Mouse (Mus musculus): ENCODE results near the gene Gm10591. TPM values are rescaled to one million over a fixed set of nuclear protein-coding genes. Genes with fewer than 3 reads are reported as not detected.
"Not testable (repeated sequence)": the region's sequence is repeated elsewhere in the genome, so short reads cannot be mapped to it uniquely, and the experiment has no call there.

Gene Gm10591
- 0.68 TPM in 1 of 2 replicates, not detected in the other for polyA plus RNA-seq (2015; fragmentation: Nextera tagmentation; extraction: Ambion mirVana)

DNA sequence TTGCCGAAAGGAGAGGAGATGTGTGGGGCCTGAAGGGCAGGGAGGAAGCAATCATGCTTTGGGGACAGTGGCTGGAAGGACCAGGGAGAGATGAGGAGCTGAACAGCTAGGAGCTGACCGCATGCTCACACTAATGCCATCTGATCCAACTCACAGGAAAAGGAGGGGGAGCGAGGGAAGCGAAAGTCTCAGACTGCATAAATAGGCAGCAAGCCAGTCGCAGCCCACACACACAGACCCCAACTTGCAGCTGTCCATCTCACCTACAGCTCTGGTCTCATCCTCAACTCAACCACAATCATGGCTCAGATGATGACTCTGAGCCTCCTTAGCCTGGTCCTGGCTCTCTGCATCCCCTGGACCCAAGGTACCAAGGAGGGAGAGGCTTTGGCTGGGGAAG is at the start of gene Gm10591:
TSS of gene Gm10591 (plus strand) at position 301 of the 400 bp plus-strand sequence.
- H3K4me3 ChIP-seq (replicated peaks); H3K27ac ChIP-seq; H3K27me3 ChIP-seq; H3K9me3 ChIP-seq (replicated peaks); H3K4me2 ChIP-seq; H3K36me3 ChIP-seq; H3K4me1 ChIP-seq; H3K9ac ChIP-seq; ATAC-seq (replicated peaks; ENCODE audit: low FRiP score): not testable (repeated sequence)
- WGBS = no CpG with 5 or more reads among the region's 5 CpGs

- no CpG with 5 or more reads among the region's 8 CpGs for WGBS
- H3K4me2 ChIP-seq; H3K9ac ChIP-seq; H3K9me3 ChIP-seq (replicated peaks); H3K27ac ChIP-seq; H3K4me1 ChIP-seq; H3K27me3 ChIP-seq; H3K36me3 ChIP-seq; H3K4me3 ChIP-seq (replicated peaks); ATAC-seq (replicated peaks; ENCODE audit: low FRiP score): not testable (repeated sequence)
Measured at GRCm38 (mm10) chr4:42629419-42629818, 17.4 kb downstream of the Gm10591 start, which contains the start of gene Gm2564. TSS of gene Gm2564 (plus strand) at chr4:42629719.

GRCm38 (mm10) chr4:42654951-42655350 is 43.0 kb downstream of the Gm10591 start, which contains the start of gene Ccl27b:
TSS of gene Ccl27b (plus strand) at chr4:42655251.
- not testable (repeated sequence) for H3K4me1 ChIP-seq; H3K9me3 ChIP-seq (replicated peaks); H3K4me2 ChIP-seq; H3K27me3 ChIP-seq; H3K27ac ChIP-seq; H3K9ac ChIP-seq; H3K4me3 ChIP-seq (replicated peaks); H3K36me3 ChIP-seq; ATAC-seq (replicated peaks; ENCODE audit: low FRiP score)
- WGBS = no CpG with 5 or more reads among the region's 9 CpGs

GRCm38 (mm10) chr4:42661793-42662192 is 49.8 kb downstream of the Gm10591 start, which contains the start of gene Il11ra2:
TSS of gene Il11ra2 (minus strand) at chr4:42661893.
- not testable (repeated sequence) for H3K4me3 ChIP-seq (replicated peaks); H3K9ac ChIP-seq; ATAC-seq (replicated peaks; ENCODE audit: low FRiP score); H3K27ac ChIP-seq; H3K9me3 ChIP-seq (replicated peaks); H3K4me1 ChIP-seq; H3K27me3 ChIP-seq; H3K36me3 ChIP-seq; H3K4me2 ChIP-seq
- no CpG with 5 or more reads among the region's 3 CpGs for WGBS

Other genes starting within 250 kb of the Gm10591 start
- gene Gm21586, start 172.8 kb upstream of the Gm10591 start, polyA plus RNA-seq (2015; fragmentation: Nextera tagmentation; extraction: Ambion mirVana) = not detected in 2 replicates
- gene Gm2163, start 145.4 kb upstream of the Gm10591 start, polyA plus RNA-seq (2015; fragmentation: Nextera tagmentation; extraction: Ambion mirVana) = 0.06 and 0.09 TPM in 2 replicates
- not detected in 2 replicates for gene Fam205a2, start 84.0 kb upstream of the Gm10591 start, polyA plus RNA-seq (2015; fragmentation: Nextera tagmentation; extraction: Ambion mirVana)
- 0.31 TPM in 1 of 2 replicates, not detected in the other for gene Gm2564, start 17.5 kb downstream of the Gm10591 start, polyA plus RNA-seq (2015; fragmentation: Nextera tagmentation; extraction: Ambion mirVana)
- gene Ccl27b, start 43.1 kb downstream of the Gm10591 start, polyA plus RNA-seq (2015; fragmentation: Nextera tagmentation; extraction: Ambion mirVana) = not detected in 2 replicates
- 0.18 TPM in 1 of 2 replicates, not detected in the other for gene Il11ra2, start 49.7 kb downstream of the Gm10591 start, polyA plus RNA-seq (2015; fragmentation: Nextera tagmentation; extraction: Ambion mirVana)
- gene 4930578G10Rik, start 123.3 kb downstream of the Gm10591 start, polyA plus RNA-seq (2015; fragmentation: Nextera tagmentation; extraction: Ambion mirVana) = not detected in 2 replicates
- not detected in 2 replicates for gene Ccl19, start 144.4 kb downstream of the Gm10591 start, polyA plus RNA-seq (2015; fragmentation: Nextera tagmentation; extraction: Ambion mirVana)
- 54.9 and 67.0 TPM in 2 replicates for gene Ccl21a, start 161.8 kb downstream of the Gm10591 start, polyA plus RNA-seq (2015; fragmentation: Nextera tagmentation; extraction: Ambion mirVana)
- gene Fam205a1, start 241.7 kb downstream of the Gm10591 start, polyA plus RNA-seq (2015; fragmentation: Nextera tagmentation; extraction: Ambion mirVana) = not detected in 2 replicates
- gene Gm12394, start 244.6 kb downstream of the Gm10591 start, polyA plus RNA-seq (2015; fragmentation: Nextera tagmentation; extraction: Ambion mirVana) = 0.09 and 0.13 TPM in 2 replicates